Mouse (Mus musculus): Measurements from ENCODE around the gene Hist1h3e.
"Not testable (repeated sequence)": the region's sequence is repeated elsewhere in the genome, so short reads cannot be mapped to it uniquely, and the experiment has no call there.

The Hist1h3e gene

DNA sequence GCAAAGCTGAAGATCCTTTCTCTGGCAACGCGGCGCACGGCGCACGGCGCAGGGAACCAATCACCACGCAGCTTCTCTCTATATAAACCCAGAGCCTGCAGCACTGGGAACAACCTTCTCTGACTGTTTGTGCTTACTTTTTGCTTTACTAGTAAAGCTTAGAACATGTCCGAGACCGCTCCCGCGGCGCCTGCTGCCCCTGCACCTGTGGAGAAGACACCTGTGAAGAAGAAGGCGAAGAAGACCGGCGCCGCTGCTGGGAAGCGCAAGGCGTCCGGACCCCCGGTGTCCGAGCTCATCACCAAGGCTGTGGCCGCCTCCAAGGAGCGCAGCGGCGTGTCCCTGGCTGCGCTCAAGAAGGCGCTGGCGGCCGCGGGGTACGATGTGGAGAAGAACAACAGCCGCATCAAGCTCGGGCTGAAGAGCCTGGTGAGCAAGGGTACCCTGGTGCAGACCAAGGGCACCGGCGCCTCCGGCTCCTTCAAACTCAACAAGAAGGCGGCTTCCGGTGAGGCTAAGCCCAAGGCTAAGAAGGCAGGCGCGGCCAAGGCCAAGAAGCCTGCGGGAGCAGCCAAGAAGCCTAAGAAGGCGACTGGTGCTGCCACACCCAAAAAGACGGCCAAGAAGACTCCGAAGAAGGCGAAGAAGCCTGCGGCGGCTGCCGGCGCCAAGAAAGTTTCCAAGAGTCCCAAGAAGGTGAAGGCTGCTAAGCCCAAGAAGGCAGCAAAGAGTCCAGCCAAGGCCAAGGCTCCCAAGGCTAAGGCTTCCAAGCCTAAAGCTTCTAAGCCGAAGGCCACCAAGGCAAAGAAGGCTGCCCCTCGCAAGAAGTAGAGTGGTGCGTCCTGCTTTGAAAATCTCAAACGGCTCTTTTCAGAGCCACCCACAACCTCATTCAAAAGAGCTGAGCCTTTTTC lies 7.0 kb downstream of the Hist1h3e start:
- CTCF ChIA-PET = interaction anchor here in 1 of 4 experiments (0.7 to 2.6 kb wide), 3 partner anchors 43 to 154 kb away, joined by 3 to 10 read pairs (median 5); partner anchors contain the start of gene Abt1
- POLR2A ChIA-PET = interaction anchor here (0.6 to 11.8 kb wide), 179 partner anchors 9 to 1835 kb away, joined by 3 to 692 read pairs (median 5); partner anchors contain the start of genes Hist1h1a (in 4 of the 4), Hist1h1e (in 4 of the 4), Hist1h2ae (in 4 of the 4) and Hist1h2af (in 4 of the 4)

DNA sequence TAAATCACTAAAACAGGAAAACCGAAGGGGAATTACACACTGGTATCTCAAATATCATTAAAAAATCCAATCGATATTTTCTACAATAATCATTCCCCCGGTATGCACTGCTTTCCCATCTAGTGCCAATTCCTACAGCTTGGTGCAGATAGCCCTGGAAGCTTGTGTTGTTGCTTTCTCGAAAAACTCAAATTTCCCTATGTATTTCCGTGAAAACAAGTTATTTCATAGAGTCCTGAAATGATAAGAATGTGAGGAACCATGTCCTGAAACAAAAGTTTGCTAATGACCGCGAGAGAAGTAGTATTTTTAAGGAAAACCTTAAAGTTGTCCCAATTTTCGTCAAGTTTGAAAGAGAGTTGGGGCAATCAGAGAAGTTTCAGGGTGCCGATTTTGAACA lies 7.8 kb downstream of the Hist1h3e start:
- ChIA-PET POLR2A (interaction anchor here (0.6 to 11.8 kb wide), 117 partner anchors 8 to 1834 kb away, joined by 3 to 692 read pairs (median 10); partner anchors contain the start of genes Hist1h2ae (in 4 of the 4), Hist1h2af (in 4 of the 4), Hist1h2bg (in 4 of the 4) and Hist1h2bh (in 4 of the 4)), CTCF (interaction anchor here in 1 of 4 experiments (0.7 to 2.6 kb wide), 2 partner anchors 130 to 153 kb away, joined by 3 to 10 read pairs; partner anchors contain the start of gene Abt1)

DNA sequence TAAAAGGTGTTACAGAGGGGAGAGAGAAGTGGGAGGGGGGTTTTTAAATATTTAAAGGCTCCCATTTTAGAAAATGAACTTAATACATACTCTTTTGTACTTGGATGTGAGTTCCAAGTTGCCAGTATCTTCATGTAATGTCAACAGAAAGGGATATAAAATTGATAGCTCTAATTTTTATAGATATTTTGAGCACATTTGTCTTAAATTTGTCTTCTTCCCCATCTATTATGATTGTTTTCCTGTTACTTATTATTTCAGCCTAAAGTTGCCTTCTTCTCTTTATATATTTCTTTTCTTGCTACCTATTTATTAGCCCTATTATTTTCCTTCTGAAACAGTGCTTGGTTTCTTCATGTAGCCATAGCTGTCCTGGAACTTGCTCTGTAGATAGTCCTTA lies 9.2 kb downstream of the Hist1h3e start, which contains the start of gene Hist1h1d:
Gene Hist1h1d (plus strand): TSS at position 301 of the 400 bp plus-strand sequence.
- POLR2A ChIA-PET = interaction anchor here in 3 of 4 experiments (1.0 to 11.8 kb wide), 21 partner anchors 11 to 1518 kb away, joined by 3 to 692 read pairs (median 88); partner anchors contain the start of genes Hist1h2ae (in 3 of the 3), Hist1h2bf (in 3 of the 3), Hist1h2bg (in 3 of the 3) and Hist1h2ad (in 2 of the 3)
- CTCF ChIA-PET = no interaction called here

DNA sequence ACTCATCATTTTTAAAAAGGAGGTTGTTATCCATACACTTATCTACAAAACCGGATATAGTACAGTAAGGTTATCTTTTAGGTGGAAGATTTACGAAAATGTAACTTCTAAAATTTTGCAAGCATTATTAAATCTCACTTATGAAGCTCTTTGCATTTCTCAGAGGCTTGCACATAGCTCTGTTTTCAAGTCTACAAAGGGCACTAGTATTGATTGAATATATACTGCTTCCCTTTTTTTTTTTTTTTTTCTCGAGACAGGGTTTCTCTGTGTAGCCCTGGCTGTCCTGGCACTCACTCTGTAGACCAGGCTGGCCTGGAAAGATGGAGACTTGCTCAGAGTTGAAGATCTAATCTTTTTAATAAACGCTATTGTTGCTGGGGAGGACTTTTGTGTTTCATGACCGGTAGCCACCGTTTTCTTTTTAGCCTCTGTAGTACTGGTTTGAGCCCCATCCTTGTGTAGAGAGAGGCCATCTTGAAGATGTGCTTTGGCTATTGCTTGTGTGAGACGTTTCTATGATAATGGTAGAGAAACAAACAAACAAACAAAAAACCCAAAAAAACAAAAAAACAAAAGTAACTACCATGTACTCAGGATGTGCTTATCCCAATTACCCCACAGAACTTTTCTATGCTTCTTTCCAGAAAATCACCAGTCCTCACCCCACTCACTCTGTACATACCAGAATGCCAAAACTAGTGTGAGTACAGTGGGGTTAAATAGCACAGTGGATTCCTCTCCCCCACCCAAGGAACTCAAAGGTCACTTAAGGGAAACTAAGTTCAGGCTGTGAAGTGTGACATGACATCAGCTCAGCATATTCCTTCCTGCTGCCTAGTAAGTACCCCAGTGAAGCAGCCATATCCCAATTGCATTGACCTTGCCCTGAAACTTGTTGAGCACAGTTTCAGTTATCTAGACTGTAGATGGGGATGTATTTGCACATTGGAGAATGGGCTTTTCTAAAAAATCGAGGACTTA lies 9.9 kb downstream of the Hist1h3e start:
- CTCF ChIA-PET = interaction anchor here in 1 of 4 experiments (1.2 kb wide), 1 partner anchor 145 kb away, joined by 3 read pairs; no protein-coding TSS in a partner anchor
- POLR2A ChIA-PET = interaction anchor here (0.5 to 11.8 kb wide), 61 partner anchors 9 to 1515 kb away, joined by 3 to 692 read pairs (median 9); partner anchors contain the start of genes Hist1h2af (in 4 of the 4), Hist1h2bf (in 4 of the 4), Hist1h2ac (in 3 of the 4) and Hist1h2ad (in 3 of the 4)

DNA sequence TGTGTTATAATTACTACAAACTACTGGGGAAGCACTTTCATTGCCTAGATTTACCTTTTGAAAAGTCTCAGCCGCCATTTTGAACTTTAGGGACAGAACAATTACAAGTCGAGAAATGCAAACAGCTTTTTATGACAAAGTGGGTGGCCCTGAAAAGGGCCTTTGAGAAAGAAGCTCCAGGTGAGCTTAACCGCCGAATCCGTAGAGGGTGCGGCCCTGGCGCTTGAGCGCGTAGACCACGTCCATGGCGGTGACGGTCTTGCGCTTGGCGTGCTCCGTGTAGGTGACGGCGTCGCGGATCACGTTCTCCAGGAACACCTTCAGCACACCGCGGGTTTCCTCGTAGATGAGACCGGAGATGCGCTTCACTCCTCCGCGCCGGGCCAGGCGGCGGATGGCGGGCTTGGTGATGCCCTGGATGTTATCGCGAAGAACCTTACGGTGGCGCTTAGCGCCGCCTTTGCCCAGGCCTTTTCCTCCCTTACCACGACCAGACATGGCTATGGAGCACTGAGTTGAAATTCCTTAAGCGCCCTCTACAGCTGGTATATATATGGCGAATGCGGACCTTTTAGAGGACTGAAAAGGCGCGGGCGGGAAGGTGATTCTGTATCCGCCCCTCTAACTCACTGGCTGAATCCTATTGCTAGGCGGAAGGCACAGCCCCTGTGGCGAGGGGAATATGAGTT lies 10.9 kb downstream of the Hist1h3e start, which contains the start of gene Hist1h4f:
Gene Hist1h4f (minus strand): TSS at position 503 of the 689 bp plus-strand sequence.
- ChIA-PET CTCF (interaction anchor here in 1 of 4 experiments (1.2 kb wide), 1 partner anchor 146 kb away, joined by 3 read pairs; no protein-coding TSS in a partner anchor), POLR2A (interaction anchor here (0.5 to 11.8 kb wide), 86 partner anchors 9 to 1769 kb away, joined by 3 to 692 read pairs (median 6); partner anchors contain the start of genes Hist1h2af (in 4 of the 4), Hist1h3g (in 4 of the 4), Hist1h2ac (in 3 of the 4) and Hist1h2ad (in 3 of the 4))

DNA sequence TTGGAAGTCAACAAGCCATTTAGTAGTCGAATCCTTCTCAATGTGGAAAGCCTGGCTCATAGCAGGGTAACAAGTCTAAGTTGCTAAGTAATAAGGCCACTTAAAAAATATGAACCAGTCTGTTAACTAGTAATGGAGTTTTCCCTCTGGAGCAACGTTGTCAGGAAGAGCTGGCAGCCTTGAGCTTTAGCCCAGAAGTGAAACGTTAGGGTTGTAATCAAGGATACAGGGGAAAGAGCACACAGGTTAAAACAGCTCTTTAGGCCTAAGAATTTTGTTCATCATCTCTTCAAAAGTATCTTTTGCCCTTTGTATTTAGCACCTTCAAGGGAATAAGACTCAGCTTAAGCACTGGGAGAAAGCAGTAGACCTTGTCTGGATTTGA lies 11.4 kb downstream of the Hist1h3e start:
- ChIA-PET CTCF (interaction anchor here in 2 of 4 experiments (0.6 to 1.2 kb wide), 2 partner anchors 53 to 146 kb away, joined by 3 read pairs; no protein-coding TSS in a partner anchor), POLR2A (interaction anchor here (0.6 to 11.8 kb wide), 77 partner anchors 8 to 1508 kb away, joined by 3 to 692 read pairs (median 6); partner anchors contain the start of genes Hist1h2af (in 4 of the 4), Hist1h2ac (in 3 of the 4), Hist1h2ae (in 3 of the 4) and Hist1h2bc (in 3 of the 4))

DNA sequence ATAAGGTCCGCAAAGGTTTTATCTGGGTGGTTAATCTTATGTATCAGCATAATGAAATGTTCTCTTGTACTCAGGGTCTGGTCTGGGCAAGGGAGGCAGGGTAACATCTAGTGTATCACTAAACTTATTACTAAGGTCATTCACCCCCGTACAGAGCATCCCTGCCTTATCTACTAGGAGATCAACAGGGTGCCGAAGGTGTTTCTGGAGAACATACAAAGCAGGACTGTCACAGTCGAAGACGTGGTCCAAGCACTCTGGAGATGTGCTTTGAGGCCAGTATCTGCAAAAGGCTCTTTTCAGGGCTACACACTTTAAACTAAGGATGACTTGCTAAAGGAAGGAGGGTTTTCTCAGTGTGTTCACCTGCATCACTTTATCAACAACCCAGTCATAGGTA lies 15.5 kb downstream of the Hist1h3e start:
- ChIA-PET POLR2A (interaction anchor here in 3 of 4 experiments (0.5 to 24.7 kb wide), 24 partner anchors 7 to 193 kb away, joined by 3 to 692 read pairs (median 5); partner anchors contain the start of genes Hist1h2af (in 3 of the 3), Hist1h1d (in 2 of the 3), Hist1h4f (in 2 of the 3) and Hist1h4h (in 2 of the 3)), CTCF (interaction anchor here in 1 of 4 experiments (1.0 kb wide), 1 partner anchor 199 kb away, joined by 3 read pairs; no protein-coding TSS in a partner anchor)

DNA sequence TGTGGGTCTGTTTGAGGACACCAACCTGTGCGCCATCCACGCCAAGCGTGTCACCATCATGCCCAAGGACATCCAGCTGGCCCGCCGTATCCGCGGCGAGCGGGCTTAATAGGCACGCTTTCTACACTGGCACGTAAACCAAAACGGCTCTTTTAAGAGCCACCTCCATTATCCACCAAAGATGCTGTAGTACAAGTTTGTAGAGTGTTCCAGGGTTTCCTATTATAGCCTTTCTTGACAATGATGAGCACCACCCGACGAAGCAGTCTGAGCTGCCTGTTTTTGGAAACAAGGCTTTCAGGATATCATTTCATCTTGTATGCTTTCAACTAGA lies 17.4 kb downstream of the Hist1h3e start:
- CTCF ChIA-PET = not testable (repeated sequence)
- POLR2A ChIA-PET = interaction anchor here in 3 of 4 experiments (0.8 to 24.7 kb wide), 15 partner anchors 8 to 143 kb away, joined by 3 to 692 read pairs (median 10); partner anchors contain the start of genes Hist1h1d (in 2 of the 3), Hist1h2ae (in 2 of the 3), Hist1h2af (in 2 of the 3) and Hist1h2bg (in 2 of the 3)

DNA sequence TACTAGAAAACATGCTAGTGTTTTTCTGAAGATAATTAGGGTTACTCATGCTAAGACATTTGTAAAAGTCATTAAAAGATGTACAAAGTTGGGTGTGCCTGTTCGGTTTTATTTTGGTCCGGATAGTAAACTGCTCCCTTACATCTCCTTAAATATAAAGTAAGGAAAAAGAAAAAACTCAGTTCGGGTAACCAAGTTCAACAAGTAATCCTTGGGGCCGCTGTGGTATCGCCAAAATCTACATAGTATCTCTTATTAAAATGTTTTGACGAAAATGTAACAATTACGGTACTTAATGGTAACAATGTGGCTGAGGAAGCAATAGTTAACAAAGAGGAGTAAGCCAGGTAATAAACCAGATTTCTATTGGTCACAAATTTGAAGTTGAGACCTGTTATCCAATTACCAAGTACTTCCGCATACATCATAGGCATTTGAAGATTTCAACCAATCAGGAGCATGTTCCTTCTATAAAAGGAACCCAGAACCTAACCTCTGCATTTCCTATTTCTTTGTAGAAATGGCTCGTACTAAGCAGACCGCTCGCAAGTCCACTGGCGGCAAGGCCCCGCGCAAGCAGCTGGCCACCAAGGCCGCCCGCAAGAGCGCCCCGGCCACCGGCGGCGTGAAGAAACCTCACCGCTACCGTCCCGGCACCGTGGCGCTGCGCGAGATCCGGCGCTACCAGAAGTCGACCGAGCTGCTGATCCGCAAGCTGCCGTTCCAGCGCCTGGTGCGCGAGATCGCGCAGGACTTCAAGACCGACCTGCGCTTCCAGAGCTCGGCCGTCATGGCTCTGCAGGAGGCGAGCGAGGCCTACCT lies 18.0 kb downstream of the Hist1h3e start, which contains the start of gene Hist1h3f:
Gene Hist1h3f (plus strand): TSS at position 88 of the 822 bp plus-strand sequence.
- CTCF ChIA-PET = no interaction called here
- POLR2A ChIA-PET = interaction anchor here (0.7 to 24.7 kb wide), 29 partner anchors 9 to 1501 kb away, joined by 3 to 692 read pairs (median 10); partner anchors contain the start of genes Hist1h2ae (in 3 of the 4), Hist1h2bg (in 3 of the 4), Hist1h4h (in 3 of the 4) and Hist1h1d (in 2 of the 4)

DNA sequence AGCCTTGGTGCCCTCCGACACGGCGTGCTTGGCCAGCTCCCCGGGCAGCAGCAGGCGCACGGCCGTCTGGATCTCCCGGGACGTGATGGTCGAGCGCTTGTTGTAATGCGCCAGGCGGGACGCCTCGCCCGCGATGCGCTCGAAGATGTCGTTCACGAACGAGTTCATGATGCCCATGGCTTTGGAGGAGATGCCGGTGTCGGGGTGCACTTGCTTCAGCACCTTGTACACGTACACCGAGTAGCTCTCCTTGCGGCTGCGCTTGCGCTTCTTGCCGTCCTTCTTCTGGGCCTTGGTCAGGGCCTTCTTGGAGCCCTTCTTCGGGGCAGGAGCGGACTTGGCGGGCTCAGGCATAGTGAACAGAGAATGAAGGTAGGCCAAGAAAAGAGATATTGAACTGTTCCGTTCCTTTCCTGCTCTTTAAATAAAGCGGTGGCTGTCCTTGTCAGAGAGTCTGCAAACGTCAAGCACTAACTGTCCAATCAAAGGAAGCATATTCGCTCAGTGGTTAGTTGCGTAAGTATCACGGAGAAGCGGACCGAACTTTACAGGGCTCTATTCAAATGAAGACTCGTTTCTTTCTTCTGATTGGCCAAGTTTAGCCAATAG lies 19.1 kb downstream of the Hist1h3e start, which contains the start of gene Hist1h2bh:
Gene Hist1h2bh (minus strand): TSS at position 394 of the 609 bp plus-strand sequence.
- CTCF ChIA-PET = interaction anchor here in 2 of 4 experiments (0.8 to 1.1 kb wide), 2 partner anchors 10 to 78 kb away, joined by 3 read pairs; partner anchors contain the start of genes Btn1a1 (in 1 of the 2) and Hist1h2af (in 1 of the 2)
- POLR2A ChIA-PET = interaction anchor here (0.6 to 24.7 kb wide), 51 partner anchors 8 to 1500 kb away, joined by 3 to 692 read pairs (median 5); partner anchors contain the start of genes Hist1h2ac (in 3 of the 4), Hist1h2ae (in 3 of the 4), Hist1h2af (in 3 of the 4) and Hist1h2bg (in 3 of the 4)

DNA sequence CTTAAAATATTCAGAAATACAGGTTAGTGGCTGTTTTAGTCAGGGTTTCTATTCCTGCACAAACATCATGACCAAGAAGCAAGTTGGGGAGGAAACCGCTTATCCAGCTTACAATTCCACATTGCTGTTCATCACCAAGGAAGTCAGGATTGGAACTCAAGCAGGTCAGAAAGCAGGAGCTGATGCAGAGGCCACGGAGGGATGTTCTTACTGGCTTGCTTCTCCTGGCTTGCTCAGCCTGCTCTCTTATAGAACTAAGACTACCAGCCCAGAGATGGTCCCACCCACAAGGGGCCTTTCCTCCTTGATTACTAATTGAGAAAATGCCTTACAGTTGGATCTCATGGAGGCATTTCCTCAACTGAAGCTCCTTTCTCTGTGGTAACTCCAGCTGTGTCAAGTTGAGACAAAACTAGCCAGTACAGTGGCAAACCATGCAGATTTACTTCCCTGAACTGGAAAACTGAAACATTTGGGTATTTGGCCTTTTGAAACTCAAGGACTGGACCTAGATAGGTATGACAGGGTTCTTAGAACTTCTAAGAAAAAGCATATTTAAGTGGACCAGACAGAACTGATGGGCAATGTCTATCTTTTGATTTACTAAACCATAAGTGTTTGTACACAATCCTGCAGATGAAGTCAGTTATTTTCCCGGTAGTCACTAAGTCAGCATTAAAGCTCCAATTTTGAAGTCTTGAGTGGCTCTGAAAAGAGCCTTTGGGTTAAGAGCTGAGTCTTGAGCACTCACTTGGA lies 19.8 kb downstream of the Hist1h3e start:
- POLR2A ChIA-PET = interaction anchor here (0.6 to 24.7 kb wide), 60 partner anchors 8 to 221 kb away, joined by 3 to 692 read pairs (median 5); partner anchors contain the start of genes Hist1h2ac (in 3 of the 4), Hist1h2af (in 3 of the 4), Hist1h4f (in 3 of the 4) and Hist1h4h (in 3 of the 4)
- CTCF ChIA-PET = interaction anchor here in 2 of 4 experiments (0.8 to 1.1 kb wide), 2 partner anchors 9 to 77 kb away, joined by 3 read pairs; partner anchors contain the start of genes Btn1a1 (in 1 of the 2) and Hist1h2af (in 1 of the 2)

DNA sequence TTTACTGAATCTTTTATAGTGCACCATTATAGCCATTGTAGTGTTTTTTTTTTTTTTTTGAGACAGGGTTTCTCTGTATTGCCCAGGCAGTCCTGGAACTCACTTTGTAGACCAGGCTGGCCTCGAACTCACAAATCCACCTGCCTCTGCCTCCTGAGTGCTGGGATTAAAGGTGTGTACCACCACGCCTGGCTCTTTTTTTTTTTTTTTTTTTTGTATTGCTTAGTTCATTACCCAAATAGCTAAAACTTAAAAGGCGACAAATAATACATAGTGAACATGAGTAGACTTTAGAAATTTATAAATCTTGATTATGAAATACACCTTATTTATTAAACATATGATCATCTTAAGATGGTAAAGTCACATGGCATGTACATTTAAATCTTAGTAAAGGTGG lies 20.7 kb downstream of the Hist1h3e start:
- CTCF ChIA-PET = interaction anchor here in 1 of 4 experiments (1.8 kb wide), 1 partner anchor 15 kb away, joined by 3 read pairs; no protein-coding TSS in a partner anchor

DNA sequence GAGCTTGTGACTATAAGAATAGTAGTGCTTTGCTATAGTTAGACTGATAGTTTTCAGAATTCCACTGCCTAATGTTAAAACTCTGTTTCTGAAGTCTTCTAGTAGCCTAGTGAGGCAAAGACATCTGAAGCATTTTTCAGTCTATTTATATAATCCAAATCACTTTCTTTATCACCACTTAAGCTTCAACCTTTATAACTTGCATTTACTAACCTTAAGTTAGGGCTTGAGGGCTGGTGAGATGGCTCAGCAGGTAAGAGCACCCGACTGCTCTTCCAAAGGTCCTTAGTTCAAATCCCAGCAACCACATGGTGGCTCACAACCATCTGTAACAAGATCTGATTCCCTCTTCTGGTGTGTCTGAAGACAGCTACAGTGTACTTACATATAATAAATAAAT lies 22.3 kb downstream of the Hist1h3e start:
- ChIA-PET POLR2A (interaction anchor here (0.5 to 24.7 kb wide), 27 partner anchors 9 to 1504 kb away, joined by 3 to 692 read pairs (median 6); partner anchors contain the start of genes Hist1h2ae (in 3 of the 4), Hist1h2bg (in 3 of the 4), Hist1h4d (in 3 of the 4) and Hist1h4f (in 3 of the 4)), CTCF (interaction anchor here in 1 of 4 experiments (1.8 kb wide), 1 partner anchor 17 kb away, joined by 3 read pairs; no protein-coding TSS in a partner anchor)

More for the DNA sequence above, 20.7 kb downstream of the Hist1h3e start:
- POLR2A ChIA-PET = interaction anchor here (0.5 to 24.7 kb wide), 50 partner anchors 7 to 1712 kb away, joined by 3 to 692 read pairs (median 6); partner anchors contain the start of genes Hist1h2ae (in 3 of the 4), Hist1h2bg (in 3 of the 4), Hist1h4d (in 3 of the 4) and Hist1h4f (in 3 of the 4)

All from embryonic stem cell, embryonic (primary cell).